Mouse (Mus musculus): Measurements from ENCODE around the gene H2afy. TPM values are rescaled to one million over a fixed set of nuclear protein-coding genes. Genes with fewer than 3 reads are reported as not detected.

The H2afy gene
- polyA plus RNA-seq, 1 experiment: 4.7 TPM

DNA sequence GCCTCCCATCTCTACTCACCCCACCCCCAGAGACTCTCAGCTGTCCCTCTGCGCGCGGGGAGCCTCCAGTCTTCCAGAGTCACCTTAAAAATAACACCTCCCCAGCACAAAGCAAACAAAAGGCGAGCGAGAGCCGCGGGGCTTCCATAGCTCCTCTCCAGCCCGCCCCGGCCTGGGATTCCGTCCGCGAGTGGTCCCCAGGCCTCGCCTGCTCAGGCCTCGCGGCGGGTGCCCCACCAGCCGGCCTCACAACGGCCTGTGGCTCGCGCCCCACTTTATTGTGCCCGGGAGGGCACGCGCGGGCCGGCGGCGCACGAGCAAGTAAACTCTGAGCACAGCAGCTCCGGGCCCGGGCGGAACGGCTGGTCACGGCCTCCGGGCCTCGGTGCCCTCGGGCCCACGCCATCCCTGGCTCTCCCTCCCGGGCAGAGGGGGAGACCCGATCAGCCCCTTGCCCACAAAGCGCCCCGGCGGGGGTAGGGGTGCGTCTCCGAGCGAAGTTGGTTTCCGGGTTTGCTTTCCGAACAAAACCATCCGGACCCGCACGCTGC lies 1.5 kb downstream of the H2afy start:
- Histone ChIP-seq H3K4me3 (replicated peaks) (peak overlapping the region; percentile 89), H3K9me3 (ENCODE audit: control insufficient read depth, low read length) (no peaks in the 10 kb centered on the region), H3K4me1 (ENCODE audit: control insufficient read depth) (peaks cover 39% of the 10 kb centered on the region), H3K36me3 (ENCODE audit: control insufficient read depth) (peaks cover 21% of the 10 kb centered on the region), H3K27me3 (ENCODE audit: control insufficient read depth) (no peaks in the 10 kb centered on the region)
- TF ChIP-seq GATA1 (IDR thresholded peaks at IDR 0.05; ENCODE audit: low read length) (no peak), TAL1 (IDR thresholded peaks at IDR 0.05; ENCODE audit: low read length) (no peak)

DNA sequence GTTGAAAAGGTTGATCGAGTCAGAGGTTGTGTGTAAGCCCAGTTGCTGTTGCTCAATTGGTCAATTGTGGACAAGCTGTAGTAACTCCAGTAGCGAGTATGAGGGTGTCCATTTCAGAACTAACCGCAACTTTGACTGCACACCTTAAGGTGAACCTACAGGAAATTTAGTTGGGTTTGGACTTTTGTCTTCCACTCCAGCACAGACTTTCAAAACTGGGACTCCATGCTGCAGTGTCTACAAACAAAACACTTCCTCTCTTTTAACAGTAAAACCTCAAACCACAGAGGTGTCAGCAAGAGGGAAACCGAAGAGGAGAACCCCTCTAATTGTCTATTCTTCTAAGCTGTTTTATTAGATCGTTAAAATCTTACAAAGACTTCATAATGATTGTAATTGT lies 2.1 kb downstream of the H2afy start:
- Histone ChIP-seq H3K4me1 (ENCODE audit: control insufficient read depth) (peaks cover 39% of the 10 kb centered on the region), H3K36me3 (ENCODE audit: control insufficient read depth) (peaks cover 23% of the 10 kb centered on the region), H3K9me3 (ENCODE audit: control insufficient read depth, low read length) (no peaks in the 10 kb centered on the region), H3K4me3 (replicated peaks) (peak overlapping the region; percentile 89), H3K27me3 (ENCODE audit: control insufficient read depth) (no peaks in the 10 kb centered on the region)
- no peak for TF ChIP-seq GATA1 (IDR thresholded peaks at IDR 0.05; ENCODE audit: low read length)

- no peak overlapping the region for H3K4me3 ChIP-seq (replicated peaks)
- H3K9me3 ChIP-seq (ENCODE audit: control insufficient read depth, low read length): no peaks in the 10 kb centered on the region
- H3K36me3 ChIP-seq (ENCODE audit: control insufficient read depth): peaks cover 29% of the 10 kb centered on the region
- peaks cover 39% of the 10 kb centered on the region for H3K4me1 ChIP-seq (ENCODE audit: control insufficient read depth)
- no peak for TF ChIP-seq TAL1 (IDR thresholded peaks at IDR 0.05; ENCODE audit: low read length)
- no peaks in the 10 kb centered on the region for H3K27me3 ChIP-seq (ENCODE audit: control insufficient read depth)
Measured at GRCm38 (mm10) chr13:56132941-56133340, 3.2 kb downstream of the H2afy start.

GRCm38 (mm10) chr13:56132326-56132936 lies 3.7 kb downstream of the H2afy start:
- no peak for TF ChIP-seq TAL1 (IDR thresholded peaks at IDR 0.05; ENCODE audit: low read length)
- no peak for TF ChIP-seq GATA1 (IDR thresholded peaks at IDR 0.05; ENCODE audit: low read length)
- H3K36me3 ChIP-seq (ENCODE audit: control insufficient read depth): peaks cover 34% of the 10 kb centered on the region
- peaks cover 1% of the 10 kb centered on the region; the same call in 1 of the 2 replicates for H3K9me3 ChIP-seq (ENCODE audit: control insufficient read depth, low read length)
- no peak overlapping the region for H3K4me3 ChIP-seq (replicated peaks)
- H3K27me3 ChIP-seq (ENCODE audit: control insufficient read depth): no peaks in the 10 kb centered on the region
- peaks cover 39% of the 10 kb centered on the region for H3K4me1 ChIP-seq (ENCODE audit: control insufficient read depth)

DNA sequence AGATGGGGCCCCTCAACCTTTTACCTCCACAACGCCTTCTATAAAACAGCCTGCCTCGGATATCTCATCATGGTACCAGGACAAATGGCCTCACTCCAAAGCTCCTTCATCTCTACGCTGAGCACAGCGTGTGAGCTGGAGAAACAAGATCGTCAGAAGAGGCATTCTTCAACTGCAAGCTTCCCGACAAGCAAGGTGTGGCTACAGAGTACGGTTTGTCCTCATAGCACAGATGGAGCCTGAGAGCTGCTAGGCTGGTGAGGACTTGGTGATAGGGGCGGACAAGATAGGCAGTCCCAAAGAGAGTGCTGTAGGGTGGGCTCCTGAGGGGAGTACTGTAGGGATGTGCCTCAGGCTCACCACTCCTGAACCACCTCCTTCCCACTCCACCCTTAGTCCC lies 5.6 kb downstream of the H2afy start:
- Histone ChIP-seq H3K9me3 (ENCODE audit: control insufficient read depth, low read length) (peaks cover 2% of the 10 kb centered on the region; the same call in 1 of the 2 replicates), H3K36me3 (ENCODE audit: control insufficient read depth) (peaks cover 52% of the 10 kb centered on the region), H3K27me3 (ENCODE audit: control insufficient read depth) (no peaks in the 10 kb centered on the region), H3K4me3 (replicated peaks) (no peak overlapping the region), H3K4me1 (ENCODE audit: control insufficient read depth) (peaks cover 31% of the 10 kb centered on the region)
- TF ChIP-seq TAL1 (IDR thresholded peaks at IDR 0.05; ENCODE audit: low read length): no peak
- TF ChIP-seq GATA1 (IDR thresholded peaks at IDR 0.05; ENCODE audit: low read length): no peak

DNA sequence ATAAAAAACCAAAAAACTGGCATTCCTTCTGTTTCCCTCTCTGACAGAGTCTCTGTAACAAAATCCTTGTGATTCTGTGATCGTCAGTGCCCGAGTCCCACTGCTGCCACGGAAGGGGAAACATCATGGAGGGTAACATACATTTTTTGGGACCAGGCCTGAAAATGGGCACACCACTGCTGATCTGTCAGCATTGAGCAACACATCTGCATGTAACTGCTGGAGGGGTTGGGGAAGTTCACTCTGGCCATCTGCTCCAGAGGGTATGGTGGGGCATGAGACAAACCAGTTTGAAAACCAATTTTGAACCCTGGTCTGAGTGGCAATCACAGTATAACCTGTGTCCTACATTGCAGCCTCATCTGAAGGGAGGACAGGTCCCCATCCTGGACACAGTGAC lies 6.6 kb downstream of the H2afy start:
- H3K36me3 ChIP-seq (ENCODE audit: control insufficient read depth): peaks cover 62% of the 10 kb centered on the region
- no peak overlapping the region for H3K4me3 ChIP-seq (replicated peaks)
- peaks cover 24% of the 10 kb centered on the region for H3K4me1 ChIP-seq (ENCODE audit: control insufficient read depth)
- TF ChIP-seq TAL1 (IDR thresholded peaks at IDR 0.05; ENCODE audit: low read length): no peak
- no peaks in the 10 kb centered on the region for H3K27me3 ChIP-seq (ENCODE audit: control insufficient read depth)
- H3K9me3 ChIP-seq (ENCODE audit: control insufficient read depth, low read length): peaks cover 2% of the 10 kb centered on the region; the same call in 1 of the 2 replicates

DNA sequence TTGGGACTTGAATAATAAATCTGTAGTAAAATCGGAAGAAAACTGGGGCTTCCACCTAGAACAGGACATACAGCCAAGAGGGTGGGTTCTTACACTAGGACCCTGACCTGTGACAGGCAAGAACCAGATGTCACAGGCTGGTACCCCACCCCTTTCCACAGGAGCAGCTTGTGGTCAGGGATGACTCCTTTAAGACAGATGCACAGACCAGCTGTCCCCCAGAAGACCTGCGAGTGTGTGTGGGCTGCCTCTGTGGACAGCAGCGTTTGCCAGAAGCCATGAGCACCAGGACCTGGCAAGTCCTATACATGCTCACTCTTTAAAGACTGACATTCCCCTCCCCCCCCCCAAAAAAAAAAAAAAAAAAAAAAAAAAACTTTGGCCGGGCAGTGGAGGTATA lies 7.1 kb downstream of the H2afy start:
- TF ChIP-seq GATA1 (IDR thresholded peaks at IDR 0.05; ENCODE audit: low read length) (no peak), TAL1 (IDR thresholded peaks at IDR 0.05; ENCODE audit: low read length) (no peak)
- Histone ChIP-seq H3K36me3 (ENCODE audit: control insufficient read depth) (peaks cover 67% of the 10 kb centered on the region), H3K27me3 (ENCODE audit: control insufficient read depth) (no peaks in the 10 kb centered on the region), H3K4me1 (ENCODE audit: control insufficient read depth) (peaks cover 18% of the 10 kb centered on the region), H3K4me3 (replicated peaks) (no peak overlapping the region), H3K9me3 (ENCODE audit: control insufficient read depth, low read length) (peaks cover 2% of the 10 kb centered on the region; the same call in 1 of the 2 replicates)

DNA sequence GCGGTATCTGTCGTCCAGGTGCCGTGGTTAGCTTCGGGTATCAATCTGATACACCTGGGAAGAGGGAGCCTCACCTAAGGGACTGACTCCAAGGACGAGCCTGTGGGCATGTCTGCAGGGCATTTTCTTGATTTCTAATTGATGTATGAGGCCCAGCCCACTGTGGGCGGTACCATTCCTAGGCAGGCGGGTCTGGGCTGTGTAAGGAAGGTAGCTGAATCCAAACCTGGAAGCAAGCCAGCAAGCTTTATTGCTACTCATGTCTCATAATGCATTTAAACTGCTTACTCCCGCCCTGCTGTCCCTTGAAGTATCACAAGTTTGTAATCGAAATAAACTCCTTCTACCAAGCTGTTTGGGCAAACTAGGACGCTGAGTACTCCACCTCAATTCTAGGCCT lies 10.5 kb downstream of the H2afy start:
- no peak overlapping the region for H3K4me3 ChIP-seq (replicated peaks)
- no peak for TF ChIP-seq GATA1 (IDR thresholded peaks at IDR 0.05; ENCODE audit: low read length)
- TF ChIP-seq TAL1 (IDR thresholded peaks at IDR 0.05; ENCODE audit: low read length): no peak
- no peaks in the 10 kb centered on the region for H3K27me3 ChIP-seq (ENCODE audit: control insufficient read depth)
- peaks cover 87% of the 10 kb centered on the region for H3K36me3 ChIP-seq (ENCODE audit: control insufficient read depth)
- H3K4me1 ChIP-seq (ENCODE audit: control insufficient read depth): 0 out of 2 replicates have a peak, but pooled peaks cover 2% of the 10 kb centered on the region
- H3K9me3 ChIP-seq (ENCODE audit: control insufficient read depth, low read length): peaks cover 2% of the 10 kb centered on the region; the same call in 1 of the 2 replicates

- TF ChIP-seq GATA1 (IDR thresholded peaks at IDR 0.05; ENCODE audit: low read length): no peak
- TF ChIP-seq TAL1 (IDR thresholded peaks at IDR 0.05; ENCODE audit: low read length): no peak
- Histone ChIP-seq H3K4me3 (replicated peaks) (no peak overlapping the region), H3K27me3 (ENCODE audit: control insufficient read depth) (no peaks in the 10 kb centered on the region), H3K36me3 (ENCODE audit: control insufficient read depth) (peaks cover 96% of the 10 kb centered on the region), H3K9me3 (ENCODE audit: control insufficient read depth, low read length) (peaks cover 2% of the 10 kb centered on the region; the same call in 1 of the 2 replicates), H3K4me1 (ENCODE audit: control insufficient read depth) (no peaks in the 10 kb centered on the region)
Measured at GRCm38 (mm10) chr13:56123075-56123474, 13.1 kb downstream of the H2afy start.

All from erythroblast, embryonic 14.5 days (primary cell).